Mouse (Mus musculus): ENCODE measurements around the gene Gm10638. TPM values are rescaled to one million over a fixed set of nuclear protein-coding genes. Genes with fewer than 3 reads are reported as not detected.

Gene Gm10638
- polyA plus RNA-seq, 1 experiment from 2014 or later, result 1.8 TPM

DNA sequence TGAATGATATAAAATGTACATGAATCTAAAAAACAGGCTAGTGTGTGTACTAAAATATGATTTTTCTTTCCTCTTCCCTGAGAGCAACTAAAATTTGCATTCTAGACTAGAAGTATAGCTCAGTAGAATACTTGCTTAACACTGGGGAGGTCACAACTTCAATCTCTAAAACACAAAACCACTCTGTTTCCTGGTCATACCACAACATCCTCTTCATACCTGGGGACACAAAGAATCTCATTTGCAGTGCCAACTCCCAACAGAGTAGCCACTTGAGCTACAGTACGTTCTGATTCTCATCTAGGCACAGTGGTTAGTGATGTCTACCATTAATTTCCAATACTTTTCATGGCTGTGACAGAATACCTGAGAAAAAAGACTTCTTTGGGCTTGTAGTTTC lies 26.1 kb upstream of the Gm10638 start:
- H3K4me2 ChIP-seq, result no peak overlapping the region
- no peak for ATAC-seq
- H3K27ac ChIP-seq, result no peak overlapping the region
- no peaks in the 10 kb centered on the region for H3K9me3 ChIP-seq (replicated peaks)
- H3K4me1 ChIP-seq, result 0 out of 2 replicates have a peak, but pooled peaks cover 4% of the 10 kb centered on the region
- H3K36me3 ChIP-seq, result peaks cover 69% of the 10 kb centered on the region
- no peaks in the 10 kb centered on the region for H3K27me3 ChIP-seq (replicated peaks)
- WGBS (ENCODE audit: insufficient replicate concordance), result 54% methylated on average over 1 of the region's 1 CpGs
- H3K9ac ChIP-seq, result no peak overlapping the region
- no peak overlapping the region for H3K4me3 ChIP-seq

DNA sequence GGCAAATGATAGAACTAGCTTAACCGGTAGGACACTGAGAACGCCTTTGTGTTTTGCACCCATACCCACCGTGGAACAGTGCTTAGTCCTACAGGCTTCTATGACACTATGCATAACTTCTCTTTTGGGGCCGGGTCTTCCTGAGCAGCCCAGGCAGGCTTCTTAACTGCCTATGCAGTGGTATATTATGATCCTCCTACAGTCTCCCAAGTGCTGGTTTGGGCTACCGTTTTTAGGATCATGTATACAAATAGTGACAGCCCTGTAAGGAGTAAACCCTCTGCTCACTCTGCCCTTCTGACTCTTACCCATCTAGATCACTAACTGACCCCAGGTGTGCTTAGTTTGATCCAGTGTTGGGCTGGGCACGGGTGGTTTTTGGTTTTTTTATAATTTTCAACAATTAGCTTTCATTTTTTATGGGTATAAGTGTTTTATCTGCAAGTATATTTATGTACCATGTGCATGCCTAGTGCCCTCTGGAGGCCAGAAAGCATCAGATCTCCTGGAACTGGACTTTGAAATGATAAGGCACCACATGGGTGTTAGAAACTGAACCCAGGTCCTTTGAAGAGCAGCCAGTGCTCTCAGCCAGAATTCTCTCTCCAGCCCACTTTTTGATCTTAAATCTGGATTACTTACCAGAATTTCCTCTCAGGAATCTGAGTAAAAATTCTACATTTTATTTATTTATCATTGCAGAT lies 24.6 kb upstream of the Gm10638 start:
- Histone ChIP-seq H3K4me1 (0 out of 2 replicates have a peak, but pooled peaks cover 4% of the 10 kb centered on the region), H3K27me3 (replicated peaks) (no peaks in the 10 kb centered on the region), H3K9me3 (replicated peaks) (no peaks in the 10 kb centered on the region), H3K27ac (no peak overlapping the region), H3K4me2 (no peak overlapping the region), H3K4me3 (no peak overlapping the region), H3K9ac (no peak overlapping the region), H3K36me3 (peaks cover 68% of the 10 kb centered on the region)
- 86% methylated on average over 6 of the region's 6 CpGs for WGBS (ENCODE audit: insufficient replicate concordance)
- ATAC-seq, result no peak

DNA sequence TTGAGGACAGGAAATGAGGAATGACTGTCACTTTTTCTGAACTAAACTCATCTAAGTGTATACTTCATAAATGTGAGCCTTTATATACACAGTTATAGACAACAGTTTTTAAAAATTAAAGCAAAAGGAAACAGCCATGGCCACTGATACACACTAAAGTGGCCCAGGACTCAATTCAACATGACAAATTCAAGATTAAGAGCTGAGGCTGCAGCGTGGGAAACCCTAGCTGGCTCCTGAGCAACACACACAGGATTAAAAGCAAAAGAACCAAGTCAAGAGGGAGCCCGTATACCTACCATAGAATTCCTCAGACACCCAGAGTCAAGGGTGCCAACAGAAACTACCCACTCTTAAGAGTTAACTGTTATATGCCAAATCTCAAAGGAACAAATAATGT lies 24.0 kb upstream of the Gm10638 start:
- H3K27ac ChIP-seq, result no peak overlapping the region
- no peaks in the 10 kb centered on the region for H3K27me3 ChIP-seq (replicated peaks)
- no peaks in the 10 kb centered on the region for H3K9me3 ChIP-seq (replicated peaks)
- no peak overlapping the region for H3K4me3 ChIP-seq
- WGBS (ENCODE audit: insufficient replicate concordance), result 76% methylated on average over 2 of the region's 2 CpGs
- H3K4me2 ChIP-seq, result no peak overlapping the region
- H3K36me3 ChIP-seq, result peaks cover 65% of the 10 kb centered on the region
- 0 out of 2 replicates have a peak, but pooled peaks cover 4% of the 10 kb centered on the region for H3K4me1 ChIP-seq
- no peak overlapping the region for H3K9ac ChIP-seq
- ATAC-seq, result no peak

DNA sequence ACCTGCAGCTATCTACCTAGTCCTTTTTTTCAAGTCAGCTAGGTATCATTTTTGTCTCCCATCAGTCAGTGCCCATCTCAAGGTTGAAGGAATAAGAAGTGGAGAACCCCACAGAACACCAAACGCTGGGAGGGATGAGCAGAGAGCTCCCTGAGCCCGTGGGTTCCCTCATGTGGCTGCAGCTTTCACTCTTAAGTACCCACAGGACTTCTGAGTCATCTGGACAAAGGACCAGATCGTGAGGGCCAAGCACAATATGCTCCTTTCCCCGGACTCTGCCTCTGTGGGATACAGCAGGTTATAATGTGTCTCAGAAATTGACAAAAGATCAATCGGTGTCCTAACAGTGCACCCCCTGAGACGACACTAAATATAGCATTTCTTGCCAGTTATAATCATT lies 18.5 kb upstream of the Gm10638 start:
- H3K36me3 ChIP-seq, result peaks cover 34% of the 10 kb centered on the region
- H3K9ac ChIP-seq, result no peak overlapping the region
- H3K27me3 ChIP-seq (replicated peaks), result no peaks in the 10 kb centered on the region
- H3K4me3 ChIP-seq, result no peak overlapping the region
- 0 out of 2 replicates have a peak overlapping the region, but pooled peaks have one; percentile 10 for H3K27ac ChIP-seq
- no peak for ATAC-seq
- WGBS (ENCODE audit: insufficient replicate concordance), result 73% methylated on average over 6 of the region's 6 CpGs
- H3K4me2 ChIP-seq, result no peak overlapping the region
- H3K4me1 ChIP-seq, result peaks cover 37% of the 10 kb centered on the region
- no peaks in the 10 kb centered on the region for H3K9me3 ChIP-seq (replicated peaks)

DNA sequence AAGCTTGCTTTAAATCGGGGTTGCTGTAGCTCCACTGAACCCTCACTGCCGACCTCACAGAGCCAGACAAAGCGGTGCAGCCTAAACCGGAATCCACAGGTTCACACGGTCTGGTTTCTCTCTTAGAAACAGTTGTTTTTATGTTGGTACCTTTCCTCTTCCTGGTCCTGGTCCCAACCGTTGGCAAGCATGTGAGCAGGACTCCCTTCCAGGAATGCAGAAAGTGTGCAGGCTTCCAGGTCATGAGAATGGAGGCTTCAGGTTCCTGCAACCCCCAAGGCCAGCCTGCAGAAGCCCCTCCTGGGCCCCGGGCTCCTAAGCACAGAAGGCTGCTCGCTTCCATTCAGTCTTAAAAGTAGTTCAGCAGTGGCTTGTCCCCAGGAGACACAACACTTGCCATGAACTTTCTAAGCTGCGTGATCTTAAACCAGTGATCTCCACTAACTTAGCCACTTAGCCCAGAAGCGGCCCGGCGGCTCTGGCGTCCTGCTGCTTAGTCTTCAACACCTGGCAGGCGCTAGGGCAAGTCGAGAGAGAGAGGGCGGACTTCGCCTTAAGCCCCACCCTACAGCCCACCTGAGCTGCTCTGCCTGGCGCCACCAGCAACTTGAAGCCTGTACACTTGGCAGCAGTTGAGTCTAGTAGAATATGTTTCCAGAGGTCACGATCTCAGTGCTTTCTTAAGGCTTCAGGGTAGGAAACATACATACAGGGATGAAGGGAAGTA lies 17.1 kb upstream of the Gm10638 start:
- Histone ChIP-seq H3K27ac (0 out of 2 replicates have a peak overlapping the region, but pooled peaks have one; percentile 3), H3K9ac (no peak overlapping the region), H3K4me1 (peaks cover 39% of the 10 kb centered on the region), H3K9me3 (replicated peaks) (no peaks in the 10 kb centered on the region), H3K27me3 (replicated peaks) (no peaks in the 10 kb centered on the region), H3K4me2 (no peak overlapping the region), H3K4me3 (no peak overlapping the region), H3K36me3 (peaks cover 23% of the 10 kb centered on the region)
- 74% methylated on average over 19 of the region's 19 CpGs for WGBS (ENCODE audit: insufficient replicate concordance)
- ATAC-seq, result no peak

DNA sequence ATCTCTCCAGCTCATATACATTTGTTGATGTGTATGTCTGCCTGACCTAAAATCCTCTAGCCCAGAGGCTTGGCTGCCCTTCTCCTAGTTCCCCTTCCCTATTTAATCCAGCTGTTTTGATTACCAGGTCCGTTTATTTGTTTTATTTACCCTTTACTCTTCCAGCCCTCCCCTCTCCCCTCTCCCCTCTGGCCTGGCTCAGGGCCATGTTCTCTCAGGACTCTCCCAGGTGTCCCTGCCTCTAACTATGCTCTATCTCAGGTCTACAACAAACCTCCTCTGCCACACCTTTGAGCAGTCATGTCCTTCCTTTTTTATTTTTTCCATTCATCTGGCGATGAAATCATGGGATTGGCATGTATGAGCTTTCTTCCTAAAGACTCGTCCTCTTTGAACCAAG lies 15.2 kb upstream of the Gm10638 start:
- Histone ChIP-seq H3K27me3 (replicated peaks) (no peaks in the 10 kb centered on the region), H3K36me3 (peaks cover 16% of the 10 kb centered on the region), H3K9ac (no peak overlapping the region), H3K4me2 (no peak overlapping the region), H3K9me3 (replicated peaks) (no peaks in the 10 kb centered on the region), H3K27ac (no peak overlapping the region), H3K4me1 (peaks cover 51% of the 10 kb centered on the region), H3K4me3 (no peak overlapping the region)
- WGBS (ENCODE audit: insufficient replicate concordance), result 54% methylated on average over 3 of the region's 3 CpGs
- ATAC-seq, result no peak

DNA sequence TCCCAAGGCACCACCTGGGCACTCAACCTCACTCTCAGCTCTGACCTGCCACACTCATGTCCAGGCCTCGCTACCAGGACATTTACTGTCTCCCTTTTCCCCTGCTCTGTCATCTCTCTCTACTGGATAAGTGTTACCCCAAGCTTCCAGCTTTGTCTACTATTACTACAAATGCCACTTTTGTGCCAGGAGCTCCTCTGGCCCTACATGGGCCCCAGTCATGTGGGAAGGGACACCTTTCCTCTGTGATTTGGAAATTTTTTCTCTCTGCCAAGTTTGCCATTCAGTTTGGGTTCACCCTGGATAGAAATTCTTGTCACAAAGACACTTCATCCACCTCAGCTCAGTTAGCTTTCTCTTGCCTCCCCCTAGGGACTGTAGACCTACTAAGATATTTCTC lies 14.6 kb upstream of the Gm10638 start:
- Histone ChIP-seq H3K4me1 (peaks cover 57% of the 10 kb centered on the region), H3K4me3 (no peak overlapping the region), H3K36me3 (peaks cover 13% of the 10 kb centered on the region), H3K27ac (no peak overlapping the region), H3K9ac (no peak overlapping the region), H3K9me3 (replicated peaks) (no peaks in the 10 kb centered on the region), H3K27me3 (replicated peaks) (no peaks in the 10 kb centered on the region), H3K4me2 (no peak overlapping the region)
- no peak for ATAC-seq
- 80% methylated on average over 1 of the region's 1 CpGs for WGBS (ENCODE audit: insufficient replicate concordance)

DNA sequence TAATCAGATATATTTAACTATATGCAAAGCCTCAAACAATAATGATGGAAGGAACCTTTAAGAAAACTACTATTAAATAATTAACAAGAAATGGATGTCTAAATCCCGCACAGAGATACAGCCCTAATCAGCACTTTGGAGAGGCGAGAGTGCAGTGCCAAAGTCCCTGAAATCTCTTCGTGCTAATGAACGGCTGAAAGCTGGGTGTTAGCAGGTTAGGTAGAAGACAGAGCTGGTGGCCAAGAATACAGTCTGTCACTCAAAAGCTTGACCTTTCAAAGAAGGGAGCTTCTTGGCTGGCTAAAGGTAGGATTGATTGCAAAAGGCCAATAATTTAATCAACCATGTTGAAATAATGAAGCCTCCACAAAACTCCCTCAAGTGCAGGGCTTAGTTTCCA lies 11.3 kb upstream of the Gm10638 start:
- 71% methylated on average over 4 of the region's 4 CpGs for WGBS (ENCODE audit: insufficient replicate concordance)
- H3K4me1 ChIP-seq, result peaks cover 60% of the 10 kb centered on the region
- H3K4me2 ChIP-seq, result no peak overlapping the region
- H3K4me3 ChIP-seq, result no peak overlapping the region
- no peaks in the 10 kb centered on the region for H3K27me3 ChIP-seq (replicated peaks)
- no peaks in the 10 kb centered on the region for H3K36me3 ChIP-seq
- no peak for ATAC-seq
- H3K9ac ChIP-seq, result no peak overlapping the region
- no peak overlapping the region for H3K27ac ChIP-seq
- no peaks in the 10 kb centered on the region for H3K9me3 ChIP-seq (replicated peaks)

DNA sequence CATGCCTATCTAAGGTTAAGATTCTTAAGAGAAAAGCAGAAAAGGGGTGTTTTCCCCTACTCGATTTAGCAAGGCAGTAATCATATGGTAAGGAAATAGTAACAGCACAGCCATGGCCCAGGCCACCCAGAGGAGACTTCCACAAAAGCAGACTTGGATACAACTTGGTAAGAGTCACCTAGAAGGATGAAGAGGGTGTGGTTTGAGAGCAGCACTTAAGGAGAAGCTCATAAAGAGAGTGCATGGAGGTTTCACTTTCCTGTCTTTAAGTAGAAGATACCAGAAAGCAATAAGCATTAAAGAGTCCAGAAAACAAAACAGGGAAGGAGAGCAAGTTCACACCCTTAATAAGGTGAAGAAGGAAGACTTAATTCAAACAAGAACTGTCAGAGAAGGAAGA lies 10.5 kb upstream of the Gm10638 start:
- Histone ChIP-seq H3K4me3 (no peak overlapping the region), H3K9me3 (replicated peaks) (no peaks in the 10 kb centered on the region), H3K27me3 (replicated peaks) (no peaks in the 10 kb centered on the region), H3K36me3 (no peaks in the 10 kb centered on the region), H3K4me1 (peaks cover 67% of the 10 kb centered on the region), H3K9ac (no peak overlapping the region), H3K27ac (no peak overlapping the region), H3K4me2 (no peak overlapping the region)
- ATAC-seq, result no peak
- WGBS (ENCODE audit: insufficient replicate concordance), result 49% methylated on average over 1 of the region's 1 CpGs

DNA sequence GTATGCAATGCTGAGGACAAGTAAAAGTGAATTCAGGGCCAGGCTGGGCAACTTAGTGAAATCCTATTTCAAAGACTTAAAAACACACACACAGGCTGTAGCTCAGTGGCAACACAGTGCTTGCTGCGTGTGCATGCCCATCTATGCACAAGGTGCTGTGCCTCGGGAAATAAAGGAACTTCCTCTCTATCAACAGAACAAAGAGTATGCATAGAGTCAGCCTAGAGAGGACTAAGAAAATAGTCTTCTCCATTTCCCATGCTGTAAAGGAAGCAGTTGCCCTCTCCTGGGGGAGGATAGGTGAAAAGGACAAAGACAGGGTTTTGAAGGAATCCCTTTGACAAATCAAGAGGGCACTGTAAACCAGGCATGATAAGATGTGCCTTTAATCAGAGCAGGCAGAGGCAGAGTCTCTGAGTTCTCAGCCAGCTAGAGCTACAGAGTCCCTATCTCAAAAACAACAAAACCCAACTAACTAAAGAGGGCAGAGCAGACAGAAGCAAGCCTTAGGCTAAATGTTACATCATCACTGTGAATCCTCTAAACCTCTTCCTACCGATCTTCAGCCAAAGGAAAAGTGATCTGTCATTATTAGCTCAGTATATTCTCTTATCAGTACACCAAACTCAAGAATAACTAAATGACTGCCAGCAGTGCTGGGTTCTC lies 9.9 kb upstream of the Gm10638 start:
- Histone ChIP-seq H3K9me3 (replicated peaks) (no peaks in the 10 kb centered on the region), H3K36me3 (no peaks in the 10 kb centered on the region), H3K27ac (no peak overlapping the region), H3K27me3 (replicated peaks) (no peaks in the 10 kb centered on the region), H3K4me3 (no peak overlapping the region), H3K9ac (no peak overlapping the region), H3K4me2 (no peak overlapping the region), H3K4me1 (peaks cover 68% of the 10 kb centered on the region)
- ATAC-seq, result 0 out of 2 replicates have a peak, but pooled peaks have one; percentile 27
- WGBS (ENCODE audit: insufficient replicate concordance), result 16% methylated on average over 3 of the region's 3 CpGs

DNA sequence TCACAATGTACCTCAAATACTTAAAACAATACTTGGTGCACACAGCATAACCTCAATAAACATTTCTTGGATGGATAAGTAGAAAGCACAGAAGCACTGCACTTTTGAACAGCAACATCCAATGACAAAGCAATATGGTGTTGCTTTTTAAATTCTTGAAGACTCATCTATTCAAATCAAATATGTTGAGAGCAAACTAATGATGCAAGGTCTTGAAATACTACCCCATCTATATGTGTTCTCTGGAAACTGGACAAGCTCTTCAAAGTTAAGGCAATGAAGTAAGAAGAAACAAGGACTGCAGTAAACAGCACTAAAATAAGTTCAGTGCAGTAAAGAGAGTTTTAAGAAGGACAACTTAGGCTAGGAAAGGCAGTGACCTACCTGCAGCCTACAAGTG lies 4.6 kb upstream of the Gm10638 start:
- no peaks in the 10 kb centered on the region for H3K9me3 ChIP-seq (replicated peaks)
- no peak overlapping the region for H3K9ac ChIP-seq
- H3K36me3 ChIP-seq, result no peaks in the 10 kb centered on the region
- peaks cover 79% of the 10 kb centered on the region for H3K4me1 ChIP-seq
- H3K27me3 ChIP-seq (replicated peaks), result no peaks in the 10 kb centered on the region
- H3K27ac ChIP-seq, result no peak overlapping the region
- no peak for ATAC-seq
- H3K4me2 ChIP-seq, result no peak overlapping the region
- H3K4me3 ChIP-seq, result no peak overlapping the region

DNA sequence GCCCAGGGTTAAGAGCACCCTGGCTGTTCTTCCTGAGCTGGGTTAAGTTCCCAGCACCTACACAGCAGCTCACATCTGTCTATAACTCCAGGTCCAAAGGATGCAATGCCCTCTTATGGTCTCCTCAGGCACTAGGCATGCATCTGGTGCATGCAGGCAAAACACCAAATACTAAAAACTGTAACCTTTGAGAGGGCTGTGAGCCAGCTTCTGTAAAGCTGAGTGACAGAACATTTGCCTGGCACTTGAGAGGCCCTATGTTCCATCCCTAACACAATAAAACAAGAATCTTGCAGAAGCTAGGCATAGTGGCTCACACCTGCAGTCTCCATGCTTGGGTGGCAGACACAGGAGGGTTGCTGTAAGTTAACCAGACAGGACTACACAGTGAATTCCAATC lies 3.9 kb upstream of the Gm10638 start:
- ATAC-seq, result no peak
- H3K4me2 ChIP-seq, result no peak overlapping the region
- H3K9ac ChIP-seq, result no peak overlapping the region
- no peaks in the 10 kb centered on the region for H3K9me3 ChIP-seq (replicated peaks)
- no peaks in the 10 kb centered on the region for H3K36me3 ChIP-seq
- no peak overlapping the region for H3K27ac ChIP-seq
- peaks cover 77% of the 10 kb centered on the region for H3K4me1 ChIP-seq
- H3K27me3 ChIP-seq (replicated peaks), result no peaks in the 10 kb centered on the region
- no peak overlapping the region for H3K4me3 ChIP-seq
